Comparison of ENCODE assay signal across 24 mouse cellular contexts in genomic region chr8:12402709-12403108, GRCm38 (mm10). TPM values are rescaled to one million over a fixed set of nuclear protein-coding genes. Genes with fewer than 3 reads are reported as not detected.
DNase-seq lines count a peak whose midpoint lies in the region; ATAC-seq lines count a peak whose summit lies in the region.
"Had no signal": no experiment of that assay in that cellular context is flagged by ENCODE, and none has a peak within 500 bp of the region (broad histone marks: within the 10 kb centered on the region; RNA-seq: fewer than 3 reads in every experiment).

No protein-coding gene starts in this region.

- H3K4me3 ChIP-seq in hindbrain, embryonic 11.5 days (ENCODE audit: low read depth, low read length) = no peak overlapping the region
- H3K4me3 ChIP-seq in hindbrain, embryonic 12.5 days = no peak overlapping the region
- no peak overlapping the region for H3K4me3 ChIP-seq in forebrain, embryonic 13.5 days
- peak overlapping the region; percentile 43; the same call in 1 of the 2 replicates for H3K4me3 ChIP-seq in midbrain, embryonic 12.5 days
- H3K4me3 ChIP-seq: erythroblast, embryonic 14.5 days; left cerebral cortex, adult 2 months; limb, embryonic 13.5 days had no signal

- no peak overlapping the region for H3K27ac ChIP-seq in hindbrain, embryonic 11.5 days (ENCODE audit: low read depth, low read length)
- H3K27ac ChIP-seq in hindbrain, embryonic 12.5 days = no peak overlapping the region
- H3K27ac ChIP-seq in forebrain, embryonic 13.5 days = peak overlapping the region; percentile 97
- peak overlapping the region; percentile 95 for H3K27ac ChIP-seq in midbrain, embryonic 12.5 days (replicated peaks)
- H3K27ac ChIP-seq: left cerebral cortex, adult 2 months; limb, embryonic 13.5 days; stomach, postnatal 0 days had no signal

- H3K4me1 ChIP-seq in hindbrain, embryonic 11.5 days (replicated peaks; ENCODE audit: control insufficient read depth, insufficient read depth, low read length) = peaks cover 21% of the 10 kb centered on the region
- peaks cover 38% of the 10 kb centered on the region for H3K4me1 ChIP-seq in hindbrain, embryonic 12.5 days
- H3K4me1 ChIP-seq in forebrain, embryonic 13.5 days = peaks cover 65% of the 10 kb centered on the region
- peaks cover 57% of the 10 kb centered on the region for H3K4me1 ChIP-seq in midbrain, embryonic 12.5 days

- peak; percentile 42 for DNase-seq in hindbrain, embryonic 11.5 days (ENCODE audit: low spot score)
- peak; percentile 33 for DNase-seq in embryo, embryonic 10 days (ENCODE audit: low spot score)
- no peak for DNase-seq in testis, postnatal 10 days (ENCODE audit: low spot score)
- no peak for DNase-seq in left cerebral cortex, adult 18-20 months (ENCODE audit: low spot score in 2 of 2)
- DNase-seq: adrenal gland, adult 2 months; cerebellum, adult 18-20 months; kidney, adult 2 months; lung, postnatal 4 days; right cerebral cortex, adult 18-20 months; thymus, postnatal 25 days had no signal

- no peaks in the 10 kb centered on the region for H3K36me3 ChIP-seq in hindbrain, embryonic 11.5 days (ENCODE audit: control insufficient read depth, insufficient read depth, low read length)
- no peaks in the 10 kb centered on the region for H3K36me3 ChIP-seq in hindbrain, embryonic 12.5 days
- H3K36me3 ChIP-seq in forebrain, embryonic 13.5 days (ENCODE audit: poor library complexity, severe bottlenecking) = peaks cover 1% of the 10 kb centered on the region; the same call in 1 of the 2 replicates
- H3K36me3 ChIP-seq in midbrain, embryonic 12.5 days = no peaks in the 10 kb centered on the region
- H3K36me3 ChIP-seq: limb, embryonic 13.5 days had no signal

- H3K9ac ChIP-seq in hindbrain, embryonic 11.5 days (ENCODE audit: low read depth, low read length) = no peak overlapping the region
- no peak overlapping the region for H3K9ac ChIP-seq in hindbrain, embryonic 12.5 days
- H3K9ac ChIP-seq in forebrain, embryonic 13.5 days = peak overlapping the region; percentile 87
- H3K9ac ChIP-seq in midbrain, embryonic 12.5 days (replicated peaks) = peak overlapping the region; percentile 74; the same call in 1 of the 2 replicates
- H3K9ac ChIP-seq: limb, embryonic 13.5 days had no signal

- no peak for ATAC-seq in hindbrain, embryonic 11.5 days (ENCODE audit: low FRiP score)
- no peak for ATAC-seq in hindbrain, embryonic 12.5 days (ENCODE audit: low FRiP score)
- ATAC-seq in forebrain, embryonic 13.5 days = no peak
- ATAC-seq in midbrain, embryonic 12.5 days (ENCODE audit: low FRiP score, low read depth) = no peak
- ATAC-seq in megakaryocyte progenitor cell, adult 5-6 weeks (replicated peaks; ENCODE audit: poor library complexity) = no peak

- peaks cover 31% of the 10 kb centered on the region for H3K27me3 ChIP-seq in hindbrain, embryonic 11.5 days (ENCODE audit: control insufficient read depth, insufficient read depth, low read length)
- peaks cover 71% of the 10 kb centered on the region for H3K27me3 ChIP-seq in hindbrain, embryonic 12.5 days
- H3K27me3 ChIP-seq in forebrain, embryonic 13.5 days = peaks cover 8% of the 10 kb centered on the region; the same call in 1 of the 2 replicates
- peaks cover 57% of the 10 kb centered on the region for H3K27me3 ChIP-seq in midbrain, embryonic 12.5 days

- H3K4me2 ChIP-seq in hindbrain, embryonic 11.5 days (replicated peaks; ENCODE audit: low read depth, low read length) = 0 out of 2 replicates have a peak overlapping the region, but pooled peaks have one; percentile 17
- H3K4me2 ChIP-seq in hindbrain, embryonic 12.5 days (replicated peaks) = no peak overlapping the region; the same call in 1 of the 2 replicates
- peak overlapping the region; percentile 88 for H3K4me2 ChIP-seq in forebrain, embryonic 13.5 days
- peak overlapping the region; percentile 72 for H3K4me2 ChIP-seq in midbrain, embryonic 12.5 days (replicated peaks)
- H3K4me2 ChIP-seq: limb, embryonic 13.5 days had no signal

- H3K9me3 ChIP-seq in hindbrain, embryonic 11.5 days (ENCODE audit: control insufficient read depth, low read length) = no peaks in the 10 kb centered on the region
- no peaks in the 10 kb centered on the region for H3K9me3 ChIP-seq in hindbrain, embryonic 12.5 days (replicated peaks)
- no peaks in the 10 kb centered on the region for H3K9me3 ChIP-seq in forebrain, embryonic 13.5 days (replicated peaks)
- H3K9me3 ChIP-seq in midbrain, embryonic 12.5 days = no peaks in the 10 kb centered on the region
- H3K9me3 ChIP-seq: limb, embryonic 13.5 days had no signal

- WGBS in hindbrain, embryonic 11.5 days = 5% methylated on average over 9 of the region's 9 CpGs
- WGBS in hindbrain, embryonic 12.5 days = 2% methylated on average over 9 of the region's 9 CpGs
- 4% methylated on average over 9 of the region's 9 CpGs for WGBS in forebrain, embryonic 13.5 days
- 5% methylated on average over 9 of the region's 9 CpGs for WGBS in midbrain, embryonic 12.5 days

RNA-seq across cellular contexts. Expression of gene Sox1, which starts 7.6 kb away (rescaled TPM):
- 5.3 and 5.5 TPM in 2 replicates for polyA plus RNA-seq in hindbrain, embryonic 11.5 days (2014; fragmentation: Nextera tagmentation; extraction: Ambion mirVana)
- polyA plus RNA-seq in hindbrain, embryonic 12.5 days (2016; fragmentation: Nextera tagmentation; extraction: Ambion mirVana) = 2.9 and 3.5 TPM in 2 replicates
- polyA plus RNA-seq in forebrain, embryonic 13.5 days (2015; fragmentation: Nextera tagmentation; extraction: Ambion mirVana) = 7.7 and 8.8 TPM in 2 replicates
- 6.5 and 8.4 TPM in 2 replicates for polyA plus RNA-seq in midbrain, embryonic 12.5 days (2016; fragmentation: Nextera tagmentation; extraction: Ambion mirVana)
- not detected in 2 replicates for total RNA-seq in megakaryocyte progenitor cell, adult 5-6 weeks (2015)
- total RNA-seq in megakaryocyte progenitor cell, adult 5-6 weeks (2017) = not detected in 2 replicates
- 10 to 100 TPM in 1 of 2 experiments, 1 to 10 TPM in 1; 9.4 to 10.6 TPM for total RNA-seq in left cerebral cortex, adult 18-20 months (2021)
- total RNA-seq: adrenal gland, adult 2 months; neutrophil, adult 5-6 weeks had no signal
- polyA plus RNA-seq: gonadal fat pad, adult 2 months; heart, embryonic 14.5 days; kidney, adult 2 months; large intestine, adult 2 months; limb, embryonic 13.5 days; liver, embryonic 16.5 days; spleen, adult 2 months; stomach, postnatal 0 days had no signal

Comparison
In these comparisons a context has a peak if more than half of its experiments do, and no peak if none do; other contexts are left out.
1. DNase-seq: peak in hindbrain, embryonic 11.5 days (single experiment) and embryo, embryonic 10 days (single experiment); none in testis, postnatal 10 days (single experiment) and left cerebral cortex, adult 18-20 months (0 of 2).
2. H3K27ac ChIP-seq: peak in forebrain, embryonic 13.5 days (single experiment) and midbrain, embryonic 12.5 days (single experiment); none in hindbrain, embryonic 11.5 days (single experiment) and hindbrain, embryonic 12.5 days (single experiment).
3. H3K9ac ChIP-seq: peak in forebrain, embryonic 13.5 days (single experiment) and midbrain, embryonic 12.5 days (single experiment); none in hindbrain, embryonic 11.5 days (single experiment) and hindbrain, embryonic 12.5 days (single experiment).